Mouse (Mus musculus): ENCODE data around the gene Spata9.
A peak's percentile ranks its signal among the peaks of the same experiment; 100 is the strongest.
"Not testable (repeated sequence)": the region's sequence is repeated elsewhere in the genome, so short reads cannot be mapped to it uniquely, and the experiment has no call there.

Spata9 gene

DNA sequence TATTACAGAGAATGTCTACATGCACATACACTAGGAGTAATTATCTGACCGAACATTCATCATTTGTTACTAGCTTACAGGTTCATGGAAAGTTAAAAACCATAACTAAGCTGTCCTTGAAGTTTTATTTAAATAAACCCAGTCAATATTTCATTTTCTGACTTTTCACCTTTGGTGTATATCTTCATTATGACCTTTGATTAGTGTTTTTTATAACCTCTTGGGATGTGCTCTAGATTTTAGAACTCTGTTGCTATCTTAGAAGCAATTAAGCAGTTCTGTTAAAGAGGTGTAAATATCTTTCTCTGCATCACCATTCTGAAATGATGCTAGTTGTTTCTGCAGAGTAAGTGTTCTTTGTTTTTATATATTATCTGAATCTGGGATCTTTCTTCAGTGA is at the start of gene Spata9:
TSS of gene Spata9 (plus strand) at position 301 of the 400 bp plus-strand sequence.
- no peak for DNase-seq

DNA sequence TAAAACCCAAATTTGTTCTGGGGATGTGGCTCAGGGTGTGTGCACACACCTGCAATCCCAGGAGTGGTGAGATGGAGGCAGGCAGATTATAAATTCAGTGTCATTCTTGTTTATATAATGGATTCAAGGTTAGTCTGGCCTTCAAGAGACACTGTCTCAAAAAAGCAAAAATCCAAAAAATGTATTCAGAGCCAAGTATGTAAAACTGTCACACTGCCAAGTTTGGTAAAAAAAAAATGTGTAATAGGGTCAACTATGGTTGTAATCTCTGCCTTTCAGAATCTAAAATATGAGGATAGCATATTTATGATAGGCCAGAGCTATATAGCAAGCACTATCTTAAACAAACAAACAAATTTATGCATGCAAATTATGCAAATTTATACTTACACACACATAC is 39.0 kb upstream of the Spata9 start:
- no peak for DNase-seq

DNA sequence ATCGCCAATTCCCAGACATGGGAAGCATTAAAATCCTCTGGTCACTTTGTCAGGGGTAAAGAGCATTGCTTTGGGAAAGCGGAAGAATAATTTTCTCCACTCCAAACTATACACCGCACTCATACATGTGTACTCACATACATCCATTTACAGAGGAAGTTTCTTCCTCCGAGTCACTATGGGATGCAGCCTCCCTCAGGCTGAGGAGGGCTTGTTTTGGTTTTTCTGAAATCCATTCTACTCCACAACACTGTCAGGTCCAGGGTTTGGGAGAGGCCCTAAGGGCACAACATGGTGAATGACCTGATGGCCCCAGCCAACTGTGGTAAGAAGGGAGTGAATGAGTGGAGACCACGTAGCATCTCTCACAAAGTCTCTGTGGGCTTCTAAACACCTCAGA is 37.9 kb upstream of the Spata9 start:
- not testable (repeated sequence) for DNase-seq

DNA sequence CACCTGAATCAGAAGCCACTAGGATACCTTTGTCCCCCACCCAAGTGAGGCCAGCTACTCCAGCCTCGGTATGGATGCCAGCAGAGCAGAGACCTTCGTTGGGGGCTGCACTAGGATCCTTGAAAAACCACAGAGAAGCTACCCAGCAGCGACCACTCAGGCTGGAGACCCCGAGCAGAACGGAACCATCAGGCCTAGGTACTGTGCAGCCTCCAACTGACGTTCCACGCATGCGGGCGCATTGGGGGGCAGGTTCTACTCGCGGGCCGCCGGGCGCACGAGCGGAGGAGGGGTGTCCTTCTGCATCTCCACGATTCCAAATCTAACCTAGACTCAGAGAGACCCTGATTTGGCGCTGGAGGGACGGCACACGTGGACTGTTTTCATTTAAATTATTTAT is 36.9 kb upstream of the Spata9 start:
- no peak for DNase-seq

DNA sequence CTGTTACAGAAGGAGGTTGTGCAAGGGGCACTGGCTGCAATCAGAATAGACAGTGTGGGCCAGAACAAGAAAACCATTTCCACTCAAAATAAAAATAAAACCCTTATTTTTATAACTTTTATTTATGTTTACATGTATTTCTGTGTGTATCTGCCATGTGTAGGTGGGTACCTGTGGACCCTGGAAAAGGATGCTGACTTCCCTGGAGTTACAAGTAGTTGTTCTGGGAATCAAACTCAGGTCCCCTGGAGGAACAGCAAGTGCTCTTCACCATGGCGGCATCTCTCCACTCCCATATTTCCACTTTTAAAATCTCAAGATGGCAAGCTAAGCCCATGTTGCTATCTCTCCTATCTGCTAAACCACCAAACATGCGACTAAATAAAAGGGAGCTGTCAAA is 36.3 kb upstream of the Spata9 start:
- DNase-seq = no peak

DNA sequence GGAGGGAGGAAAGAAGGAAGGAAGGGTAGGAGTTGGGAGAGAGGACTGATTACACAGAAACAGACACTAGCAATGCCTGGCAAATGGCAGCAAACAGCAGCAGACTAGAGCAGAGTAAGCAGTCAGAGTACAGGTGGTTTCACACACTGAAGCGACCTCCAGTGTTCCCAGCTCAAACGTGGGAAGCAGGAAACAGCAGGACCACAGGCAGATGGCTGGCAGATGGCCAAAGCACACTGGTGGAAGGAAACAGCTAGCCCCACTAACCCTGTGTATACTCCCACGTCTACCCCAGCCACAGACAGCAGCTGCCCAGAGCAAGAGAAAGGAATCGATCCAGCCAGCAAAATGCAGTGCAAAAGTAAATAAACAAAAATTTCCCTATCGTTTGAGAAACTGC is 35.9 kb upstream of the Spata9 start:
- DNase-seq = peak; percentile 19

DNA sequence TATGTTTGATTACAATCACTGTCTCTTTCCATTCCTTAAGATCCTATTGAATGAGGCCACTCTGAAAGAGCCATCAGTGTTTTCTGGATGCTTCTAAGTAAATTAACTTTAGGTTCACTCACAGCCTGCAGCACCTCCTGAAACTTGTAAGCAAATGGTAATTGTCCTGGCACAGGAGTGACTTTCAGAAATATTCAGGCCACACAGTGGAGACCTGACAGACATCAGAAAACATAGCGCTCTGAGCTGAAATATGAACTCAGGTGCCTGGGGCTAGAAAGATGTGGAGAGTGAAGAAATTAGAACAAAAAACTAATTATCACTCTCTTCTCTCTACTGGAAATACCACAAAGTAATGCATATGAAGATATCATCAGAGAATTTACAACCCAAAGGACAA is 33.7 kb upstream of the Spata9 start:
- no peak for DNase-seq

DNA sequence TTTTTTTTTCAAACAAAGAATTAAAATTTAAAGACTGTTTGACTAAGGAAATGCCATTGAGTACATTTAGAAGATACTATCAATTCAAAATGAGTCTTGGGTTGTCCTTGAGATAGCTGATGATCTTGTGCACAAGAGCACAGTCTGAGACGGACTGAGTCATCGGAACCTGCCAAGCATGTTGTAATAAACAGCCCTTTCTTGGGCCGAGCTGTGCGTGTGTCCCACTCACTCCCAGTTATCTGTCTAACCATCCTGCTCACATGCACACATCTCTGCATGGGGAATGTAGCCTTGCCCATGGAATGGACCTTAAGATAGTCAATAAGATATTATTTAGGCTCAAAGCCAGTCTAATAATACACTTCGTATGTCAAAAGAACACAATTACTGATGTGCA is 28.1 kb upstream of the Spata9 start:
- DNase-seq = no peak

DNA sequence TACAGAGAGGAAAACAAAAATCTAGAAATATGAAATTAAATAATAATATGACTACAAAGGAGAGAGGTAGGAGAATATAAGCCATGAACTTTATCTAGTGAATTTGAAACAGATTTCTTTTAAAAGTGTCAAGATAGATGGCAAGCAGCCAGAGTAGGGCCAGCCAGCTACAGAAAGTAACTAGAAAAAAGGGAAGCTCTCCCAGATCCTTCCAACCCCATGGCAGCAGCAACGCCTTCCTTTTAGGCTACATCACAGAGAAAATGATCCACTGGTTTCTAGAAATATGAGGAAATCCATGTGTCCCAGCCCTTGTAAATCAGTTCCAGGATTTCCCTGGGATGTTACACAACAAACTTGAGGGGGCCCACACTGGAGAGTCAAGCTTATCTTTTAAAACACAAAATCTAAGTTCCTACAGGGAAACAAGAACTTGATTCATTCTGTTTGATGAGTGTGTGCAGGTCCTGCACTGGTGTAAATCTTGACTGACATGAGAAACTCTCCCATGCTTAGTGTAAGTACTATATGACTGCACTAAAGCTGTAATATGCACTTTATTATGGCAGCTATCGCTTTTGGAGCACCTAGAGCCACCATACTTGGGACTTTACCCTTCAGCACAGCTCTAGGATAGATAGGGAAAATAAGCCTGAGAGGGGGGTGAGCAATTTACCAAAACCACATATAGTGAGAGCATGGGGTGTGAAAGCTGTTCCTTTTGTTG is 26.0 kb upstream of the Spata9 start:
- peak; percentile 3 for DNase-seq

DNA sequence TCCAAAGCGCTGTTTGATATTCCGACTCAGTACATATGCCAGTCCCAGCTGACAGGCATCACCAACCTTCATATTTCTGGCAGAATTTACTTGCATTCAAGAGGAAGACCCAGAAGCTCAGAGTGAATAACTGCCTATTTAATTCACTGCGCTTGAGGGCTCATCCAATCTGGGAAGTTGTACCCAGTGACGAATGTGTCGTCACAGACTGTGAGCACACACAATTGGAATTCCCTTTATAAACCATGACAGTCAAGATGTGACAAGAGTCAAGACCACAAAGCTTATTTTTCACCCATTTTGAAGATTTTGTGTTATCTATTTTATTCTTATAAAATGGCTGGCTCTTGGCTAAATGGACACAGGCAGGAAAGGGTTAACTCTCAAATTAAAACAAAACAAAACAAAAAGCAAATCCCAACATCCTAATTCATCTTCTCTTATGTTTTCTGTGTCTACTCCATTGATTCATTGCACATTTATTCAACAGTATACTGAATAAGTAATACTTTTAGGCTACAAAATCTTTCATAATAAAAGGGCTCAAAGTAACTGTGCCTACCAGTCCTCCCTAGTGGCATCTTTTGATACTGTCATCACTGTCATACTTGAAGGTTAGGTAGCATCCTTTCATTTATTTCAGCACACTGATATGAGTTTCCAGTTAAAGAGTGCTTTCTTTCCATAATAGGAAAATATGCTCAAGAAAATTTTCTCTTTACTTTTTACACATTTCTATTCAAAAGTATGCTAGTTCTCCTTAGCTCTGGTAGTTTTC is 25.2 kb upstream of the Spata9 start:
- DNase-seq = no peak

DNA sequence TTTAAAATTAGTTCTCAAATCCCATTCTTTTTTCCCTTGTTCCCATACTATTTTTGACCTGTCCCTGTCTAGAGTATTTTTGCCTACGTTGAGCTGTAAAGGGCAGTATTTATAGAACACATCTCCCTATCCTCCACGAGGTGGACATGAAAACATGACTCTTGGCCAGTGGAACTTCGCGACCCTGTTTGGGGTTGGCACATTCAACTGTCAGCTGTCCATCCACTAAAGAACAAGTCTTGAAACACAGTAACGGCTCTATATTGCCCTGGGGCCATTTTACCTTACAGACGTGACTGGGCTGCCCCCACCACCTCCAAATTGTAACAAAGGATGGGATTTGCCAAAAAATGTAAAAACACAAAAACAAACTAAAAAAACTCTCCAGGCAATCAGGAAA is 24.2 kb upstream of the Spata9 start:
- DNase-seq = no peak

DNA sequence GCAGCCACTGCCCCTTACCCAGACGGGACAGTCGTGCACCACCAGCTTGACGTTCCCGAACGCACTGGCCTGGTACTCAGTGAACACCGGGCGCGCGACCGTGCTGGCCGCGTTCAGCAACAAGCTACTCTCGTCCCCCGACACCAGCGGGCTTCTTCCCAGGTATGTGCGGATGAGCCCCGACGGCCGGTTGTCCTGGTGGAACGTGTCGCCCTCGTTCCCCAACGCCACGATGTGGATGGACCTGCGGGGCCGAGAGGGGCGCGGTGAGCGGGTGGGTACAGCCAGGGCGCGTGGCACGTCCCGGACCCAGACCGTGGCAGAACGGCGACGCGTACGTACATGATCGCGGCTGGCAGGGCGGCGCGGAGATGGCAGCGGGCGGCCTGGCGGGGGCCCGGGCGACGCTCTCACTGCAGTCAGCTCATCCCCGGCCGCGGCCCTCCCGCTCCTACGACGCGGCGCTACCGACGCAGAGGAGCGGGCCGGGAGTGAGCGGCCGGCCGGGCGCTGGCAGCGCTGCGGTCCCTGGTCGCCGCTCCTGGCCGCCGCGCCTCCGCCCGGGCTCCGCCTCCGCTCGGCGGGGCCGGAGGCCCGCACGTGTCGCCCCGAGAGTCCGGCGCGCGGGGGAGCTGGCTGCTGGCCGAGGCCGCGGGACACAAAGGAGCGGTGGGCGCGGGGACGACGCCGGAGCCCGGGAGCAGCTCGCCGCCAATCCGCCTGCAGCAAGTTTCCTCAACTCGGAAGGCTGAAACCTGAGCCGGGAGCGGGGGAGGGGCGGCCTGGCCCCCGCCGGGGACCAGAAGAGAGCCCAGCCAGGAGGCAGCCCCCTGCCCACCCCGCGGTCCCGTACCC is 23.5 kb upstream of the Spata9 start, which contains the start of gene Rhobtb3:
TSS of gene Rhobtb3 (minus strand) at position 737 of the 855 bp plus-strand sequence.
- peak; percentile 56 for DNase-seq

DNA sequence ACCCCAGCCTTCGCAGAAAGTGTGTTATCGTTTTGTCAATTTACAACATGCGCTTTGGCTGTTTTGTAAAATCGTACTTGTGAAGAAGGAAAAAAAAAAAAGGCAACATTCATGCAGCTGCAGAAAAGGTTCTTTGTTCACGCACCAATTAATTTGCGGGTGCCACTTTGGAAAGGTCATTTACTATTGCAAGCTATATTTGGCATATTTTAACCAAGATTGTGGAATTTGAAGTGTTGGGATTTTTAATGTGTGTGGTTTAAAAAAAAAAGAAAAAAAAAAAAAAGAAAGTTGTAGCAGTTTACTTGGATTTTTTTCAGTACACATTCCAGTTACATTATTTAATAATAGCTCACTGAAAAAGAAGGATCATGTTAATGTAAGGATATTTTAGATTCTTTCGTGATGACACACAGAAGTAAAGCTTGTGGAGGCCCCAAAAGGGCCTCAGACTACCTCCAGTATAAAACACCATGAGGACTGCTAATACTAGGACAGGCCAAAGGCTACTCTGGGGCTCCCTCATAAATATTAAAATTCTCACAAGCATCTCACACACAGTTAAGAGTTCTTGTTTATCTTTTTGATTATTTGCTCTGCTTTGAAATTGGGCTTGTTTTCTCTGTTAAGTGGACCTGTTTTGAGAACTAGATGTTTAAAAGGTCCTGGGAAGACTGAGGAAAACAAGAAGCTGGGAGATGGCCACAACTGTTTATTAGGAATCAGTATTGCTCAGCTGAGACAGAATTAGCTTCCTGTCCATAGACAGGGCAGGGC is 22.7 kb upstream of the Spata9 start:
- DNase-seq = no peak

DNA sequence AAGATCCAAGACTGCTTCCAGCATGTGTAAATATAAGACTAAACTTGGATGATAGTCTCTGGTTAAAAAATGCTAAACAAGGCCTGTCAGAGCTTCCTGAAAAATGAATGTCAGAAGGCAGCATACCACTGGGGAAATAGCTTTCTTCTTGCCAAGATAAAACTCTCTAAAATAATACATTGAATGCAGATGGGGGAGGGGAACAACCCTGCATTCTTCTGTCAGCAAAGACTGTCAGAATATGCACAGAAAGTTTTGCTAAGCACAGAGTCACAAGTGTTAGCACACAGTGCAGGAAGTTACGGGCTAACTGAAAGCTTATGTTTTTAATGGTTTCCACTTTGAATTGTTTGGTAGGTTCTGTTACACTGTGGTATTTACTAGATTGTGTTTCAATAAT is 16.7 kb upstream of the Spata9 start:
- DNase-seq = no peak

DNA sequence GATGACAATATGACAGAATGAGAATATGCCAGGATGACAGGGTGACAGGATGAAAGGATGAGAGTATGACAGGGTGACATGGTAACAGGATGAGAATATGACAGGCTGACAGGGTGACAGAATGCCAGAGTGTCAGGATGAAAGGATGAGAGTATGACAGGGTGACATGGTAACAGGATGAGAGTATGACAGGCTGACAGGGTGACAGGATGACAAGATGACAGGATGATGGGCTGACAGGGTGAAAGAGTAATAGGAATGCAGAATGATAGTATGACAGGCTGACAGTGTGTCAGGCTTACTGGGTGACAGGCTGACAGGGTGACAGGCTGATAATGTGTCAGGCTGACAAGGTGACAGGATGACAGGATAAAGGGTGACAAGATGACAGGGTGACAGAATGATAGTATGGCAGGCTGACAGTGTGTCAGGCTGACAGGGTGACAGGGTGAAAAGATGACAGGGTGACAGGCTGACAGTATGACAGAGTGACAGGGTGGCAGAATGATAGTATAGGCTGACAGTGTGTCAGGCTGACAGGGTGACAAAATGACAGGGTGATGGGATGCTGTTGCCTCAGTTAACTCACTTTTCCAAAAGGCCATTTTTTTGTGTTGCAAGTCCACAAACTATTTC is 11.5 kb upstream of the Spata9 start:
- no peak for DNase-seq

DNA sequence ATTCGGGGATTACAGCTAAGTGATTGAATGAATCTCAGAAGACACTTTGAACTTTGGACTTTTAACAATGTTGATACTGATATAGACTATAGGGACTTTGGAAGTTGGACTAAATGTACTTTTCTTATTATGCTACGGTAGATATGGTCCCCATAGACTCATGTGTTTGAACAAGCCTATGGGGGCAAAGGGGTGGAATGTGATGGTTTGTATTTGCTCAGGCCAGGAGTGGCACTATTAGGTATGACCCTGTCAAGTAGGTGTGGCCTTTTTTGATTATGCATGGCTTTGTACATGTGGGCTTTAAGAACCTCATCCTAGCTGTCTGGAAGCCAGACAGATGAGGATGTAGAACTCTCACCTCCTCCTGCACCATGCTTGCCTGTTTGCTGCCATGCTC is 7.5 kb downstream of the Spata9 start:
- DNase-seq = no peak

DNA sequence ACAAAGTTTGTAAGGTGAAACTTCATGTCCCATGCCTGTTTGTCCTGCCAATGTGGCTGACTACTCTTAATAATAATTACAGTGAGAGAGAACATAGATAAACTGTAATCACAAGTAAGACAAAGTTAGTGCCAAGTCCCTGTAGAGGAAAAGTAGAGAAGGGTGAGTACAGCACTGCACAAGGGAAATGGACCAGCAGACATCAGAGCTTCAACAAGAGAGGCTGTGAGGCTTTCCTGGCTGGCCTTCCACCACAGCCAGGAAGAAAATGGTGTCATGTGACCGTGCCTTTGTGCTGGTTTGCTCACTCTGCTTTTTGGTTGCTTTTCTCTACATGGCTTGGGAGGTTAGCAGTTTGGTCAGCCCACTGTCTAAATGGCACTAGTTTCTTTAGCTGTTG is 8.7 kb downstream of the Spata9 start:
- DNase-seq = no peak

DNA sequence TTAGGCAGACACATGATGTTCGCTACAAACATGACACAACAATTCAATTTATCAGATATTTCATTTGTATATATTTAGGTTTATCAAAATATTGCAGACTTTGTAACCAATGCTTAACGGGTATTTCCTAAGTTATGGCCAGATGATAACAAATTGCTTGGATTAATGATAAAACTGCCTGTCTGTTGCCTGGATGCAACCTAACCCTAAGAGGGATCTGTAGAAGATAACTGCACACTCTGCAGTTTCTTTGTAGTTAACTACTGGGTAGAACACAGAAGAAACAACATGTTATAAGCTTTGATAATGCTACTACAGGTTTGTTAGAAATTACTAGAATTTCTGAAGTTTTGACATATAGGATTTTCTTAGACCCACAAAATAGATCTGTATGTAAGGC is 9.3 kb downstream of the Spata9 start:
- no peak for DNase-seq

DNA sequence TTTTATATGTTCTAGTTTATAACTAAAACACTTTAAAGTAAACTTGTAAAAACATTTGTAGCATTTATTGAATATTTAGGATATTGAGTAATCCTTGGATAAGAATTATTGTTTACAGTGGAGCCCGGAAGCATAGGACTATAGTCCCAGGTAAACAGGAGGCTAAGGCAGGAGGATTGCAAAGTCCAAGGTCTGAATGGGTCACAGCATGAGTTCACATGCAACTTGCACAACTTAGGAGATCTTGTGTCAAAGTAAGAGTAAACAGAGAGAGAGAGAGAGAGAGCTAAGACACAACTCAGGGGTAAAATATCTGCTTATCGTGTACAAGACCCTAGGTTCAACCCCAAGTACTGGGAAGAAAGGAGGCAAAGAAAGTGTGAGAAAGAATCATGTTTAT is 9.7 kb downstream of the Spata9 start:
- no peak for DNase-seq

DNA sequence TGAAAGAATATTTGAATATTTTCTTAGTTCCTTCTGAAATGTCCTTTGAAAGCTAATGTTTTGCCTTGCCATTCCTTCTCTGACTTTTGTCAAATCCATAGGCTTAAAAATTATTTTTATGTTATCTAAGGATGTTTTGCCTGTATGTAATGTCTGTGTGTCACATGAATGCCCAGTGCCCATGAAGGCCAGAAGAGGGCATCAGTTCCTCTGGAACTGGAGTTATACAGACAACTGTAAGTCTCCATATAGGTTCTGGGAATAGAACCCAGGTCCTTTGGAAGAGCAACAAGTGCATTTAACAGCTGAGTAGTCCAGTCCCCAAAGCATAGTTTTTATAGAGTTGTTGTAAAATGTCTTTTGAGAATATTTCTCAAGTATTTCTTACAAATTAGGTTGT is 15.0 kb downstream of the Spata9 start:
- DNase-seq = peak; percentile 47

DNA sequence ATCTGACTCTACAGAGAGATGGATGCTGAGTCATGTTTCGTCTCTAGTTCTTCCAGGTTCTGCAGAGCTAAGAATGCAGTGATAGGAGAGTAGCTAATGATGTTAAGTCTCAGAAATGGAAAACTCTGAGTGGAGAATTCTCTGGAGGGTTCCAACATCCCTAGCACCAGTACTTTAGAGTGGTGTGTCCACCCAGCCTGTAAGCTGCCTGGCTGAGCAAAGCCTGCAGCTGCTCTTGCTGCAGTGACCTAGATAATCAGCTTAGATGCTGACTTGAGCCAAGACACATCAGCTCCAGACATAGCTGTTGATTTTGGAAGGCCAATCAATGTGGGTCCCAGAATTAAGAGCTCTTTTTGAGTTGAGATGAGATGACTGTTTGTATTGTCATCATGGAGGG is 21.1 kb downstream of the Spata9 start:
- no peak for DNase-seq
